Mouse (Mus musculus) erythroblast, embryonic 14.5 days (primary cell): Measurements from ENCODE around the gene Higd1b.

Experiments used
- GATA1 ChIP-seq: IDR thresholded peaks from 2 replicates; pipeline ENCODE4 v1.6.1; 2012; ENCODE audit warnings: low read length, inconsistent platforms, mixed read lengths
- TAL1 ChIP-seq: IDR thresholded peaks from 3 replicates; pipeline ENCODE4 v1.6.1; 2012; ENCODE audit warnings: low read length, inconsistent platforms, mixed read lengths

DNA sequence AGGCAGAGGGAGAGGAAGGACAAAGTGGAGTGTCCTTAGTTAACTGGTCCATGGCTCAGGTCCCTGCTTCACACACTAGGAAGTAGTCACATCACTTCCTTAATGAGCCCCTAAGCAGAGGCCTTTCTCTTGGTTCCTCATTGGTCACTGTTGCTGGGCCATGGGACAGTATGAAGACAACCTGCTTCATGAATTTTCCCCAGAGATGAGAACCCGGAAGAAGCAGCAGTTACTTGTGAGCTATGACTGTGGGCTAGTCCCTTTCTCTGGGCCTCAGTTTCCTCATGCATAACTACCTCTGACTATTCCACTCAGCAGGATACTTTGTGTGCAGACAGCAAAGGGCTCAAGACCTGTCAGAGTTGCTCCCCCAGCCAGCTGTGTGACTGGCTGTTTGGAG, 1.7 kb downstream of the Higd1b start:
- TF ChIP-seq GATA1 (no peak), TAL1 (no peak)
